Mouse (Mus musculus): ENCODE data around the gene Epsti1.

DNA sequence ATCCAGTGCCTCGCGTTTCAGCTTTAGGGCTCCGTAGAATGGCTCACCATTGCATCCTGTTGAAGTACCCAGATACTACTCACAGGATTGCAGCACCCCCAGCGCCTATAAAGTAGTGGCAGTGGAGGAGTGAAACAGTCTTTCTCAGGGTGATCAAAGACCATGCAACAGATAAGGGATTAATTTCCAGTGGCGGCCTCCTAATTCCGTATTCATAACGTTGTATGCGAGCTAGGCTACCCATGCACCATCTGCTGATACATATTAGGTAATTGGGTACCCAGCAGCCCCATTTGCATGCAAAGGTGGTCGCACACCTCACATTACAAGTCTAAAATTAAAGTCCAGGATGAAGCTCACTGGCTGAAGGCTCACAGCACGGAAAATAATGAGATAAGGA lies 21.4 kb downstream of the Epsti1 start:
- no peak for TF ChIP-seq CTCF (IDR thresholded peaks at IDR 0.05; ENCODE audit: extremely low read depth, insufficient read depth, low read length)
- TF ChIP-seq POLR2A (IDR thresholded peaks at IDR 0.05; ENCODE audit: extremely low read depth, insufficient read depth, low read length), result no peak
